Mouse (Mus musculus): ENCODE results near the gene Lnx2. TPM values are rescaled to one million over a fixed set of nuclear protein-coding genes. Genes with fewer than 3 reads are reported as not detected.

The Lnx2 gene
- polyA plus RNA-seq, 1 experiment from 2014 or later: 3.3 TPM

DNA sequence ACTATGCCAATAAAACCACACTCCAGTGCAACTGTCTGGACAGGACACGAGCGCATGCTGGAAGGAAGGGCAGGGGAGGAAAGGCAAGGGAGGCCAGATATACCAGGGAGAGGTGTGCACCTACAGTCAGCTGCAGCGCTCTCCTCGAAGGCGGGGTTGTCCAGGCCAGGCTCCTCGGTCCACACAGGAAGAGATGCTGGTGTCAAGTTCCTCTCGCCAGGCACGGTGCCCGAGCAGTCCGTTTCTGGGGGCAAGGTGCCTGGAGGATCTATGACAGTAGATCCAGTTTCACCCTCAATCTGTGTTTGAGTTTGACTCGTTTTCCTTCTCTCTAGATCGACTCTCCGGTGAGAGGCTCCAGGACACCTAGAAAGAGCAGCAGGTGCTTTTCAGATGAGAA is 43.2 kb downstream of the Lnx2 start:
- ATAC-seq (ENCODE audit: low read depth) (no peak), DNase-seq (no peak)
- WGBS (ENCODE audit: insufficient replicate concordance): 77% methylated on average over 13 of the region's 13 CpGs

DNA sequence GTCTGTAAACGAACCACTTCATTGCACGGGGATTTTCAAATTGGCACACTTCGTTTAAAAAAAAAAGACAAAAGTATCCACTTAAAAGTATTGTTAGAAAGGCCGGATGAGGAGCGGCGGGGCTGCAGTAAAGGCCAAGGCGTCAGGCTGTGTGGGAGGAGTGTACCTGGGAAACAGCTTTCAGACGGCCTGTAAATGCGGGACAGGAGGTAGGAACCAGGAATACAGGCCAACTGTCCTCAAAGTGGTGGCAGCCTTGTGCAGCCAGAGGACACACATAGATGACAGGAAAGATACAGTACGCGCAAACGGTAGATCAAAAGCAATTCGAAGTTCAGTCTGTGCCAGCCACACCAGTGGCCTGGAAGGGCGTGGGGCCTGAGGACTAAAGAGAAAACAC is 45.1 kb downstream of the Lnx2 start:
- Histone ChIP-seq H3K4me1 (replicated peaks) (no peaks in the 10 kb centered on the region), H3K4me3 (replicated peaks) (no peak overlapping the region), H3K27ac (no peak overlapping the region), H3K9ac (no peak overlapping the region), H3K9me3 (replicated peaks) (no peaks in the 10 kb centered on the region), H3K27me3 (no peaks in the 10 kb centered on the region), H3K36me3 (peaks cover 56% of the 10 kb centered on the region), H3K4me2 (no peak overlapping the region)
- DNase-seq (no peak), ATAC-seq (ENCODE audit: low read depth) (no peak)
- 83% methylated on average over 14 of the region's 14 CpGs for WGBS (ENCODE audit: insufficient replicate concordance)

More for the DNA sequence above, 43.2 kb downstream of the Lnx2 start:
- Histone ChIP-seq H3K4me1 (replicated peaks) (peaks cover 8% of the 10 kb centered on the region; the same call in 1 of the 2 replicates), H3K27me3 (no peaks in the 10 kb centered on the region), H3K36me3 (peaks cover 38% of the 10 kb centered on the region), H3K4me2 (no peak overlapping the region), H3K9ac (no peak overlapping the region), H3K27ac (no peak overlapping the region), H3K9me3 (replicated peaks) (no peaks in the 10 kb centered on the region), H3K4me3 (replicated peaks) (no peak overlapping the region)

DNA sequence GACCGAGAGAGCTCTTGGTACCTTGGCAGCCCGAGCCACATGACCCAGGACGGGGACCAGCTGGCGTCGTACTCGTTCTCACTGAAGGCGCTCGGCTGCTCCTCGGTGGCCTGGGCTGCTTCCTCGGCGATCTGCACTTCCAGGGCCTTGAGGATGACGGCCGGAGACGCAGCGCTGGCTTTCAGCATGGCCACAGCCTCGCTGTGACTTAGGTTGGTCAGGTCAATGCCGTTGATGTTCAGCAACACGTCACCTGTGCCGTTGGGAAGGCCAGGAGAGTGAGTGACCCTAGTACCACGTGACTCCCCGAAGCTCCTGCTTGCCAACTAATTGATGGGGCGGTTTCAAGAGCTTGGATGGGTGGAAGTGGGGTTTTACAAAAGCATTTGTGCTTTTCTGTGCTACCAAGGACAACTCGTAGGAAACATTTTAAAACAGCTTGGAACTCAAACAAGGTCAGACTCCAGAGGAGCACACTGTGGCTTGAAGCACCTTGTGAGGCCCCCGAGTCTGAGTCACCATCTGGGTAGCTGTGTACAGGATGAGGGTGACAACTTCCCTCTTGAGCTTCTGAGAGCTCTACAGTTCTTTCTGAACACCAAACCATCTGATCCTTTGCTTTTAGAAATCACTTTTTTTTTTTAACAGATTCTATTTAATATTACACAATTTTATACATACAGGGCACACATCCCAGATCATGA is 51.9 kb downstream of the Lnx2 start:
- Histone ChIP-seq H3K27ac (no peak overlapping the region), H3K9me3 (replicated peaks) (no peaks in the 10 kb centered on the region), H3K36me3 (peaks cover 65% of the 10 kb centered on the region), H3K4me2 (no peak overlapping the region), H3K27me3 (no peaks in the 10 kb centered on the region), H3K9ac (no peak overlapping the region), H3K4me3 (replicated peaks) (no peak overlapping the region), H3K4me1 (replicated peaks) (no peaks in the 10 kb centered on the region)
- no peak for ATAC-seq (ENCODE audit: low read depth)
- DNase-seq: no peak
- WGBS (ENCODE audit: insufficient replicate concordance): 77% methylated on average over 24 of the region's 24 CpGs

DNA sequence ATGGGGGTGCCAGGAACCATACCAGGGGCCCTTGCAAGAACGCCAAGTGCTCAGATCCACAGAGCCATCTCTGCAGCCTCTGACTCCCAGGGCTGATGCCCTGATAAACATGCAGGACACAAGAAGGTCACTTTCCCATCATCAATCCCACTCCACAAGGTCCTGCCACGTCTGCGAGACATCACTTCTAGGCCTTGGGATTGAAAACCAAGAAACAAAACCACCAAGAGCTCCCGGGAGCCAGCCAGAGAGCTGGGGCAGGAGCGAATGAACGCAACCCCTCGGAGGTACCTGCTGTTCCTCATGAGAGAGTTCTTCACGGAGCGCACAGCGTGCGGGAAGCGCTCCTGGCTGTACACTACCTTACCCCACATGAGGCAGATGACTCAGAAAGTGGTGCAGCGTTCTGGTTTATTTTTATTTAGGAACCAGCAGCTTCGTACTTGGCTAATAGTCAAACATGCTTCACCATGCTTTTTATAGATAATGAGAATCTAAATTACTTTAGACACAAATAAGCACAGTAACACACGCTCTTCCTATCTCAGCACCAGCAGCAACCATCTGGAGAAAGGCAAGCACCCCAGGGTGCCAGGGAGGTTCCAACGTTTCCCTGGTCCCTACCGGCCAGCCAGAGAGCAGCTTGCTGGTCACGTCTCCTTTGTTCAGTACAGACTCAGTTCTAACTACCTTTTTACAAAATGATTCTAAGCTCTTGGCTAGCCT is 53.0 kb downstream of the Lnx2 start:
- no peak for DNase-seq
- 88% methylated on average over 18 of the region's 18 CpGs for WGBS (ENCODE audit: insufficient replicate concordance)
- H3K4me2 ChIP-seq: no peak overlapping the region
- H3K27ac ChIP-seq: no peak overlapping the region
- H3K4me3 ChIP-seq (replicated peaks): no peak overlapping the region
- peaks cover 65% of the 10 kb centered on the region for H3K36me3 ChIP-seq
- H3K9me3 ChIP-seq (replicated peaks): no peaks in the 10 kb centered on the region
- no peak overlapping the region for H3K9ac ChIP-seq
- H3K27me3 ChIP-seq: no peaks in the 10 kb centered on the region
- no peak for ATAC-seq (ENCODE audit: low read depth)
- H3K4me1 ChIP-seq (replicated peaks): no peaks in the 10 kb centered on the region

DNA sequence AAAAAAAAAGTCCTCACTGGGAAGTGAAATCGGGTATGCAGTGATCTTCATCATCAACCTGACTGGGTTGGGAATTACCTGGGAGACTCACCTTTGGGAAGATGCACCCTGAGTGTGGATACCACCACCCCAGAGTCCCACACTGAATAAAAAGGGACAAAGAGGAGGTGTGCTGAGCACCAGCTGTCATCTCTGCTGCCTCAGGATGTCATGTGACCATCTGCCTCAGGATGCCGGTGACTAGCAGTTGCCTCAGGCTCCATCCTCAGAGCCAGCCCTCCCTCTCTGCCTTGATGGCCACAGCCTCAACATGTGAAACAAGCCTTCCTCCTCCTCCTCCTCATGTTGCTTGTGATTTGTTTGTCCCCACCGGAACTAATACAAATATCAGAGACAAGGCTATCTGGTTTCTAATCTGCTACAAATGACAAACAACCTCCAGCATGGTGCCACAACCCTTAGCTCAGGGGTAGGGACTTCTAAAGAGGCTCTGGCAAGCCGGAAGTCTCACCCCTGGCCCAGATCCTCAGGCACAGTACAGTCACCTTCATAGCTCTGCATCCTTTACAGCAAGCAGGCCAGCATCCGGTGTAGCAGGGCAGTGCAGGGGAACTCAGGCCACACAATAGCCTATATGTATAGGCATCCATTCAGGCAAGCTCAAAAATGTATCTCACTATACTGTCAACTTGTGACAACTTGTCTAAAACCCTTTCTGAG is 54.7 kb downstream of the Lnx2 start:
- WGBS (ENCODE audit: insufficient replicate concordance): 65% methylated on average over 5 of the region's 5 CpGs
- Histone ChIP-seq H3K4me3 (replicated peaks) (no peak overlapping the region), H3K27ac (no peak overlapping the region), H3K36me3 (peaks cover 56% of the 10 kb centered on the region), H3K27me3 (no peaks in the 10 kb centered on the region), H3K9me3 (replicated peaks) (no peaks in the 10 kb centered on the region), H3K9ac (no peak overlapping the region), H3K4me2 (no peak overlapping the region), H3K4me1 (replicated peaks) (0 out of 2 replicates have a peak, but pooled peaks cover under 1% of the 10 kb centered on the region)
- ATAC-seq (ENCODE audit: low read depth): no peak
- no peak for DNase-seq

DNA sequence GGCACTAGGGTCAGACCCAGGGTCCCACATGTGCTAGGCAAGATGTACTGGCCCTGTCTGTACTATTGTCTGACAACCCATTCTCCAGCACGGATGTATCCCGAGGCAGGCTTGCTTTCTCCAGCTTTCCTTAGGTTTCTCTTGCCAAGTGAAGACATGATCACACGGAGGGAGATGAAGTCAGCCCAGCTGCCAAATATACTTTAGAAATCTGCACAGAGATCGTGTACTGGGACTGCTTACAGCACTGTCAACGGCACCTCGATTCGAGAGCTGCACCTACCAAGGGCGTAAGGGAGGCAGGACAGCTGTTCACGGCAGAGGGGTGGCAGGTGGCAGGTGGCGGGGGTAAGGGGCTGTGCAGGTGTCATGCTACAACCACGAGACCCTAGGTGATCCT is 55.8 kb downstream of the Lnx2 start:
- no peak overlapping the region for H3K9ac ChIP-seq
- H3K4me3 ChIP-seq (replicated peaks): no peak overlapping the region
- DNase-seq: no peak
- no peak for ATAC-seq (ENCODE audit: low read depth)
- H3K4me1 ChIP-seq (replicated peaks): 0 out of 2 replicates have a peak, but pooled peaks cover 3% of the 10 kb centered on the region
- no peak overlapping the region for H3K27ac ChIP-seq
- WGBS (ENCODE audit: insufficient replicate concordance): 78% methylated on average over 11 of the region's 11 CpGs
- no peak overlapping the region for H3K4me2 ChIP-seq
- no peaks in the 10 kb centered on the region for H3K27me3 ChIP-seq
- H3K36me3 ChIP-seq: peaks cover 51% of the 10 kb centered on the region
- H3K9me3 ChIP-seq (replicated peaks): no peaks in the 10 kb centered on the region

DNA sequence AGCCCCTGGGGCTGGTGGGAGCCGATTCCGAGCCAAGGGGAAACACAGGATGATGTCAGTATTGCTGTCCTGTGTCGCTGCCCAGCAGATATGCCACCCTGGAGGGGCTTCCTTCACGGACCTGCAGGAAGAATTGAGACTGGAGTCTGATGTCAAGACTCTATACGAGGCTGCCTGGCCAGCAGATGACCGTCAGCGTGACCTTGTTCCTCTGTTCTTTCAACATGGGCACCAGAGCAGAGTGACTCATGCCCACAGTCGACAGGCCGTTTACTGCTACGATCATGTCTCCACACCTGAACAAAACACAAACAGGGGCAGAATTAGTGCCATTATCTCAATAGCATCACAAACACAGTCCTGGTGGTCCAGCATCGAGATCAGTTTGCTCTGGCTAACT is 57.6 kb downstream of the Lnx2 start:
- WGBS (ENCODE audit: insufficient replicate concordance): 86% methylated on average over 11 of the region's 11 CpGs
- Histone ChIP-seq H3K9me3 (replicated peaks) (no peaks in the 10 kb centered on the region), H3K27ac (no peak overlapping the region), H3K4me3 (replicated peaks) (no peak overlapping the region), H3K4me1 (replicated peaks) (0 out of 2 replicates have a peak, but pooled peaks cover 3% of the 10 kb centered on the region), H3K27me3 (no peaks in the 10 kb centered on the region), H3K36me3 (peaks cover 39% of the 10 kb centered on the region), H3K9ac (no peak overlapping the region), H3K4me2 (no peak overlapping the region)
- no peak for DNase-seq
- no peak for ATAC-seq (ENCODE audit: low read depth)

DNA sequence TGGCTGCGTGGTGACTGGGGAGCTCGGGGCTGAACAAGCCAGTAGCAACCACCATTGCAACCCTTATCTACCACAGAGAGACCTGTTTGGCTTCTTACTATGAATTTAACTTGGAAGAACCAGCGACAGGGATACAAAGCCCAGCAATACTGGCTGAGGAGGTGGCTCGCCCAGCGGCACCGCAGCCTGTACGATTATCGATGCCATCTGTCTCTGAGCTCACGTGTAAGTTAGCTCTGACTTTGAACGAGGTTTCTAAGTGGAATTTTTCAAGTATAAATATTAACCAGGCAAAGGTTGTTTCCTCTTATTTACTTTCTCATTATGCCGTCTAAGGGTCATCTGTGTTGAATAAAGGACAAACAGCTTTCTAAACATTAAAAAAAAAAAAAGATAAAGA is 58.9 kb downstream of the Lnx2 start:
- 67% methylated on average over 11 of the region's 11 CpGs for WGBS (ENCODE audit: insufficient replicate concordance)
- no peak overlapping the region for H3K4me2 ChIP-seq
- H3K9ac ChIP-seq: no peak overlapping the region
- 0 out of 2 replicates have a peak, but pooled peaks cover 3% of the 10 kb centered on the region for H3K4me1 ChIP-seq (replicated peaks)
- DNase-seq (no peak), ATAC-seq (ENCODE audit: low read depth) (no peak)
- H3K4me3 ChIP-seq (replicated peaks): no peak overlapping the region
- H3K27me3 ChIP-seq: no peaks in the 10 kb centered on the region
- H3K9me3 ChIP-seq (replicated peaks): no peaks in the 10 kb centered on the region
- peaks cover 28% of the 10 kb centered on the region for H3K36me3 ChIP-seq
- no peak overlapping the region for H3K27ac ChIP-seq

DNA sequence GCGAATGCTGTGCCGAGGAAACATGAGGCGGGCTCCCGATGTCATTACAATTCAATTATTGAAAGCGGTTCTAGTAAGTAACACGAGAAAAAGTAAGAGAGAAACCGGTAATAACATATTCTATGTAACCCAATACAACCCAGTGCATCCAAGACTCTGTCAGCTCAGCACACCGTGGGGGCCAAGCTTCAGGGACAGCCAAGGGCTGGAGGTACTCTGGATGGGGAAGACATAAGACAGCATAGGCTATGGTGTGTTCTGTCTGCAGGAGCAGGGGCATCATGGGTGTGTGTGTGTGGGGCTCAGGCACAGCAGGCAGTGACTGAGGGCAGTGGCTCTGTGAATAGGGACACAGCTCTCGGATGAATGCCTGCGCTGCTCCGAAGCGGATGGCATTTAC is 59.8 kb downstream of the Lnx2 start:
- peaks cover 26% of the 10 kb centered on the region for H3K36me3 ChIP-seq
- no peak overlapping the region for H3K9ac ChIP-seq
- ATAC-seq (ENCODE audit: low read depth): no peak
- no peak overlapping the region for H3K4me3 ChIP-seq (replicated peaks)
- H3K27me3 ChIP-seq: no peaks in the 10 kb centered on the region
- no peak for DNase-seq
- no peak overlapping the region for H3K27ac ChIP-seq
- whole genome bisulfite sequencing (ENCODE audit: insufficient replicate concordance): 83% methylated on average over 12 of the region's 12 CpGs
- no peak overlapping the region for H3K4me2 ChIP-seq
- H3K4me1 ChIP-seq (replicated peaks): 0 out of 2 replicates have a peak, but pooled peaks cover 3% of the 10 kb centered on the region
- H3K9me3 ChIP-seq (replicated peaks): no peaks in the 10 kb centered on the region

DNA sequence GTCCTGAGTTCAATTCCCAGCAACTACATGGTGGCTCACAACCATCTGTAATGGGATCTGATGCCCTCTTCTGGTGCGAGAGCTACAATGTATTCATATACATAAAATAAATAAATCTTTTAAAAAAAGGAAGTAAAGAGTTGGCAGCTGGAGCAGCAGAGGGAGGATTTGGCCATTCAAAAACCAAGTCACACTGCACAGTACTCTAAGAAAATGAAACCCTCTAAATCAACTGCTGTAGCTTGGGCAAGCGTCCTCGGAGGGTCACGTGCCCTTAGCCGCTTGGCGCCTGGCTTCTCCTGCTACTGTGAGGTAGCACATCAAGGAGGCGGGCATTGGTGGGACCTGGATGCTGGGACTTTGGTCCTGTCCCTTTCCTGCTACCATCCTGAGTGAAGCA is 61.2 kb downstream of the Lnx2 start:
- Histone ChIP-seq H3K36me3 (peaks cover 26% of the 10 kb centered on the region), H3K4me1 (replicated peaks) (0 out of 2 replicates have a peak, but pooled peaks cover 3% of the 10 kb centered on the region), H3K27ac (no peak overlapping the region), H3K4me3 (replicated peaks) (no peak overlapping the region), H3K4me2 (no peak overlapping the region), H3K9me3 (replicated peaks) (no peaks in the 10 kb centered on the region), H3K9ac (no peak overlapping the region), H3K27me3 (no peaks in the 10 kb centered on the region)
- no peak for DNase-seq
- ATAC-seq (ENCODE audit: low read depth): no peak
- 79% methylated on average over 7 of the region's 7 CpGs for WGBS (ENCODE audit: insufficient replicate concordance)

DNA sequence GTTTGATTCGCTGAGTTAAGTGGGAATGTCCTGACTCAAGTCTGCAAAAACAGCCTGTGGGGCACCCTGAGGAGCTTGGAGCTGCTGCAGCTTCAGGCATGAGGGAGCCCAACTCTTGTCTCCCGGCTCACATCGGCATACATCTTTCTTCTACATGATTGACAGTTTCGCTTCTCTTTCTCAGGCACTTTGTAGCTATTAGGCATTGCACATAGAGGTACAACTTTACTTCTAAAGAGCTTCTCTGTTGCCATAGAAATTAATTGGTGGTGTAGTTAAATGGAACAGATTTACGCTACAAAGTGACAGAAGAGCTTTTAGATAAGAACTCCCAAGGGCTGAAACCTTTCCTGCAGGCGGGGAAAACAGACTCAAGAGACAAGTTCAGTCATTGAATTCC is 62.5 kb downstream of the Lnx2 start:
- no peak for DNase-seq
- no peak for ATAC-seq (ENCODE audit: low read depth)
- no peak overlapping the region for H3K9ac ChIP-seq
- no peak overlapping the region for H3K27ac ChIP-seq
- H3K4me1 ChIP-seq (replicated peaks): 0 out of 2 replicates have a peak, but pooled peaks cover 3% of the 10 kb centered on the region
- H3K9me3 ChIP-seq (replicated peaks): no peaks in the 10 kb centered on the region
- H3K4me2 ChIP-seq: no peak overlapping the region
- H3K27me3 ChIP-seq: no peaks in the 10 kb centered on the region
- H3K36me3 ChIP-seq: peaks cover 14% of the 10 kb centered on the region
- WGBS (ENCODE audit: insufficient replicate concordance): 41% methylated on average over 6 of the region's 6 CpGs
- H3K4me3 ChIP-seq (replicated peaks): no peak overlapping the region

All from liver, embryonic 13.5 days (tissue).